Mouse (Mus musculus) forebrain, embryonic 11.5 days (tissue): Measurements from ENCODE around the gene Gm20388. TPM values are rescaled to one million over a fixed set of nuclear protein-coding genes. Genes with fewer than 3 reads are reported as not detected.
"Not testable (repeated sequence)": the region's sequence is repeated elsewhere in the genome, so short reads cannot be mapped to it uniquely, and the experiment has no call there.

Source experiments
- ATAC-seq: fragments of 200-750 bp; cut with Nextera tagmentation; replicated peaks from 2 replicates; pipeline ENCODE4 v1.8.0; 2017; ENCODE audit warnings: moderate TSS enrichment; ENCODE audit not compliant: low FRiP score
- DNase-seq: peaks from one replicate; pipeline ENCODE4 v3.0.0-alpha.2; 2017; ENCODE audit warnings: low spot score
- H3K27ac ChIP-seq: fragments of 300-500 bp; sonication (generic); 2 replicates; pipeline ENCODE4 v1.5.1; 2014; ENCODE audit warnings: low read depth, low read length
- H3K27me3 ChIP-seq: fragments of 300-500 bp; sonication (generic); 2 replicates; pipeline ENCODE4 v1.6.1; 2014; ENCODE audit warnings: mild to moderate bottlenecking, low read length, mixed read lengths; ENCODE audit not compliant: control insufficient read depth, insufficient read depth
- H3K36me3 ChIP-seq: fragments of 300-500 bp; sonication (generic); 2 replicates; pipeline ENCODE4 v1.6.1; 2014; ENCODE audit warnings: mild to moderate bottlenecking, low read length, moderate library complexity, mixed read lengths; ENCODE audit not compliant: control insufficient read depth, insufficient read depth
- H3K4me1 ChIP-seq: fragments of 300-500 bp; sonication (generic); replicated peaks from 2 replicates; pipeline ENCODE4 v1.6.1; 2014; ENCODE audit warnings: low read length, mixed read lengths; ENCODE audit not compliant: control insufficient read depth, insufficient read depth
- H3K4me2 ChIP-seq: fragments of 300-500 bp; sonication (generic); 2 replicates; pipeline ENCODE4 v1.6.1; 2014; ENCODE audit warnings: low read depth, mild to moderate bottlenecking, low read length, moderate library complexity, mixed read lengths; ENCODE audit not compliant: severe bottlenecking
- H3K4me3 ChIP-seq: fragments of 300-500 bp; sonication (generic); 2 replicates; pipeline ENCODE4 v1.5.1; 2014; ENCODE audit warnings: low read depth, low read length
- H3K9ac ChIP-seq: fragments of 300-500 bp; sonication (generic); 2 replicates; pipeline ENCODE4 v1.6.1; 2014; ENCODE audit warnings: low read length
- H3K9me3 ChIP-seq: fragments of 300-500 bp; sonication (generic); 2 replicates; pipeline ENCODE4 v1.6.1; 2016; ENCODE audit warnings: low read length, mixed read lengths; ENCODE audit not compliant: control insufficient read depth
- WGBS: fragments of 180-500 bp; shearing (Covaris S2); extraction: QIAGEN DNeasy Blood & Tissue Kit; methylation state at CpG from one replicate; pipeline ENCODE4 v1.1.7; 2014; 5-methylcytosine and 5-hydroxymethylcytosine counted together
- polyA plus RNA-seq: library from polyadenylated mRNA; unstranded; fragments of >200 nt; fragmentation: Nextera tagmentation; extraction: Ambion mirVana; gene quantifications from 2 replicates; pipeline ENCODE4 v1.2.1, GENCODE M21; 2014

The Gm20388 gene
- polyA plus RNA-seq, 1 experiment from 2014 or later, result not detected

- Histone ChIP-seq H3K9me3 (no peaks in the 10 kb centered on the region), H3K27ac (no peak overlapping the region), H3K27me3 (peaks cover 21% of the 10 kb centered on the region), H3K36me3 (no peaks in the 10 kb centered on the region), H3K4me3 (no peak overlapping the region), H3K9ac (no peak overlapping the region), H3K4me1 (0 out of 2 replicates have a peak, but pooled peaks cover 2% of the 10 kb centered on the region), H3K4me2 (no peak overlapping the region)
- 35% methylated on average over 1 of the region's 1 CpGs for WGBS
- no peak for DNase-seq
- no peak for ATAC-seq
These were observed 3714.1 kb downstream of the Gm20388 start for GRCm38 (mm10) chr8:123624702-123625101.

DNA sequence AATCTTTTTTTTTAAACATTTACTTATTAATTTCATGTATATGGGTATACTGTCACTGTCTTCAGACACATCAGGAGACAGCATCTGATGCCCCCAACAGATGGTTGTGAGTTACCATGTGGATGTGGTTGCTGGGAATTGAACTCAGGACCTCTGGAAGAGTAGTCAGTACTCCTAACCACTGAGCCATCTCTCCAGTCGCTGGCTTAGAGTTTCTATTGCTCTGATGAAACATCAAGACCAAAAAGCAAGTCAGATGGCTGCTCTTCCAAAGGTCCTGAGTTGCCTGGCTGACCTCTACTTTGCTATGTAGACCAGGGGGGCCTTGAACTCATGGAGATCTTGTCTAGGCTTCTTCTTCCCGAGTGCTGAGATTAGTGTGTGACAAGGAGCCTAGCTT, 3715.1 kb downstream of the Gm20388 start:
- ATAC-seq (no peak), DNase-seq (peak; percentile 33)
- WGBS, result 22% methylated on average over 2 of the region's 2 CpGs
- H3K4me1 ChIP-seq, result 0 out of 2 replicates have a peak, but pooled peaks cover 2% of the 10 kb centered on the region
- no peak overlapping the region for H3K4me3 ChIP-seq
- no peaks in the 10 kb centered on the region for H3K36me3 ChIP-seq
- no peak overlapping the region for H3K27ac ChIP-seq
- H3K9ac ChIP-seq, result no peak overlapping the region
- H3K27me3 ChIP-seq, result peaks cover 21% of the 10 kb centered on the region
- H3K9me3 ChIP-seq, result no peaks in the 10 kb centered on the region
- H3K4me2 ChIP-seq, result no peak overlapping the region

GRCm38 (mm10) chr8:123627410-123628147, 3716.9 kb downstream of the Gm20388 start:
- no peak overlapping the region for H3K27ac ChIP-seq
- no peak overlapping the region for H3K4me3 ChIP-seq
- no peak overlapping the region for H3K9ac ChIP-seq
- DNase-seq, result peak; percentile 13
- 62% methylated on average over 6 of the region's 6 CpGs for WGBS
- no peaks in the 10 kb centered on the region for H3K36me3 ChIP-seq
- H3K4me1 ChIP-seq, result 0 out of 2 replicates have a peak, but pooled peaks cover 2% of the 10 kb centered on the region
- no peak for ATAC-seq
- peaks cover 21% of the 10 kb centered on the region for H3K27me3 ChIP-seq
- H3K9me3 ChIP-seq, result no peaks in the 10 kb centered on the region
- H3K4me2 ChIP-seq, result no peak overlapping the region

GRCm38 (mm10) chr8:123628253-123628967, 3717.8 kb downstream of the Gm20388 start:
- Histone ChIP-seq H3K27ac (no peak overlapping the region), H3K4me2 (peak overlapping the region; percentile 62), H3K27me3 (peaks cover 21% of the 10 kb centered on the region), H3K36me3 (no peaks in the 10 kb centered on the region), H3K4me1 (0 out of 2 replicates have a peak, but pooled peaks cover 2% of the 10 kb centered on the region), H3K9ac (no peak overlapping the region), H3K4me3 (peak overlapping the region; percentile 22), H3K9me3 (no peaks in the 10 kb centered on the region)
- ATAC-seq (no peak), DNase-seq (peak; percentile 71)
- 2% methylated on average over 8 of the region's 8 CpGs for WGBS

DNA sequence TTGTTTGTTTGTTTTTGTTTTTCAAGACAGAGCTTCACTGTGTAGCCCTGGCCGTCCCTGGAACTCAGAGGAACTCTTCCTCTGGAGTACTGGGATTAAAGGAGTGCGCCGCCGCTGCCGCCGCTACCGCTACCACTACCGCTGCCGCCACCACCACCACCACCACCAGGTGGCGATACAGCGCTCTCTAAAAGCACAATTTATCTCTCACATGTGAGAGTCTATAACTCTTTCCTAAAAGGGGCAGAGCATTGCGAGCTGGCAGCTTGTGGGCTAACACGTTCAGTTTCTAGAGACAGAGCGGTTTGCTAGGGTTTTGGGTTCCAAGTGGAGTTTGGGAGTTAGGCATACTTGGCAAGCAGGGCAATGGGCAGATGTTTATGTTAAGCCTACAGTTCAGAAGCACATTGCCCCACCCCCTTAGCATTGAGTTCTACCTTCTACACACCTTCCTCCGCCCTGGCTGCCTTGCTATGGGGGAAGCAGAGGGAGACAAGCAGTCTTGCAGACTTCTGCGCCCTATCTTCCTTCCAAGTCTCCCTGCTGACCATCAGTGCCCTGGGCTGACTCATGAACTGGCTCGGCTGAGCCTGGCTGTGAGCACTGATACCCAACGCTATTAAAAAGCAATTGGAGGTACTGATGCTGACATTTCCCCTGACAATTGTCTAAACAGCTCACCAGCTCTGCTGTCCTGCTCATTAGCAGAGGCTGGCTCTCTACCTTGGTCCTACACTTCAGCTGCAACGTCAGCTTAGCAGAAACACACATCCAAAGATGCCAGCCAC, 3718.5 kb downstream of the Gm20388 start:
- ATAC-seq, result 0 out of 2 replicates have a peak, but pooled peaks have one; percentile 46
- DNase-seq, result peak; percentile 94
- 12% methylated on average over 19 of the region's 19 CpGs for WGBS
- Histone ChIP-seq H3K27ac (no peak overlapping the region), H3K9me3 (no peaks in the 10 kb centered on the region), H3K4me1 (0 out of 2 replicates have a peak, but pooled peaks cover 2% of the 10 kb centered on the region), H3K9ac (no peak overlapping the region), H3K4me3 (peak overlapping the region; percentile 22), H3K4me2 (peak overlapping the region; percentile 62), H3K27me3 (peaks cover 20% of the 10 kb centered on the region), H3K36me3 (no peaks in the 10 kb centered on the region)

DNA sequence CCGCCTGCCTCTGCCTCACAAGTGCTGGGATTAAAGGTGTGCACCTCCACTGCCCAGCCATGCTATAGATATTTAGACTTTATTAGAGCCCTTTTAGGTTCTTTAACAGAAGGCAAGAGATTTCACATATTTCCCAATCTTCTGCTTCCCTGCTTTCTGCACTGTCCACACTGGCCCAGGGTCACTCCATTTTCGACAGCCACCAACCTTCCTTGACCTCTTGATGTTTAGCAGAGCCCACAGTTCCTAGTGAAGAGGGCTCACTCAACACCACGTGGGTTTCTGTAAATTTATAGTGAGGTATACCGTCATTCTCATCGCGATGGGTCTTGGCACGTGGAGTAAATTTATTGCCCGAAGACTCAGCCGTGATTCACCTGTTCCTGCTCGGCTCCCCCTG, 3719.4 kb downstream of the Gm20388 start:
- Histone ChIP-seq H3K4me3 (no peak overlapping the region), H3K9me3 (no peaks in the 10 kb centered on the region), H3K27me3 (peaks cover 11% of the 10 kb centered on the region), H3K4me1 (0 out of 2 replicates have a peak, but pooled peaks cover 2% of the 10 kb centered on the region), H3K4me2 (no peak overlapping the region), H3K27ac (no peak overlapping the region), H3K9ac (no peak overlapping the region), H3K36me3 (no peaks in the 10 kb centered on the region)
- 52% methylated on average over 10 of the region's 10 CpGs for WGBS
- ATAC-seq, result no peak
- peak; percentile 32 for DNase-seq

DNA sequence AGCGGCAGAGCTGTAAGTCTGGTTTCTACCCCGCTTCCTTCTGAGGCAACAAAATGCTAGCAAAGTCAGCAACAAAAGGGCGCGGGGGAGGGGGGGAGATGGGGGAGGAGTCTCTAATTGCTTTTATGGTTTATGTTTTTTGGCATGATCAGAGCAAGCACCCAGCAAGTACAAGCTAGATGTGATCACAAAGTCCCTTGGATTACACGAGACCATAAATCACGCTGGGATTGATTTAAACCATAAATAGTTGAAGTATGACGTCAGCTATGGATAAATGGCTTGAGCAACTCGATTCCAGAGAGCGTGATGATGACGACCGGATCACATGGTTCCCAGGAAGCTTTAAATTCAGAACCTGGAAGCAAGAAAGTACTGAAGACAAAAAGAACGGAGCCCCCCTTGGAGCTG, 3720.2 kb downstream of the Gm20388 start:
- no peaks in the 10 kb centered on the region for H3K9me3 ChIP-seq
- peak; percentile 42 for DNase-seq
- H3K27me3 ChIP-seq, result peaks cover 9% of the 10 kb centered on the region
- peak overlapping the region; percentile 22; the same call in 1 of the 2 replicates for H3K4me2 ChIP-seq
- H3K4me3 ChIP-seq, result peak overlapping the region; percentile 15
- H3K9ac ChIP-seq, result no peak overlapping the region
- no peak for ATAC-seq
- 34% methylated on average over 12 of the region's 12 CpGs for WGBS
- H3K4me1 ChIP-seq, result 0 out of 2 replicates have a peak, but pooled peaks cover 2% of the 10 kb centered on the region
- H3K36me3 ChIP-seq, result no peaks in the 10 kb centered on the region
- no peak overlapping the region for H3K27ac ChIP-seq

- not testable (repeated sequence) for H3K4me3 ChIP-seq, H3K4me2 ChIP-seq, H3K9ac ChIP-seq, ATAC-seq, H3K9me3 ChIP-seq, H3K27ac ChIP-seq, H3K4me1 ChIP-seq, DNase-seq, H3K27me3 ChIP-seq, H3K36me3 ChIP-seq
- 68% methylated on average over 3 of the region's 3 CpGs for WGBS
These were observed 3721.1 kb downstream of the Gm20388 start for GRCm38 (mm10) chr8:123631746-123632145.
